Mouse (Mus musculus) embryonic facial prominence, embryonic 12.5 days (tissue): ENCODE data around the gene Twnk. TPM values are rescaled to one million over a fixed set of nuclear protein-coding genes. Genes with fewer than 3 reads are reported as not detected.

Source experiments
- ATAC-seq: fragments of 200-750 bp; cut with Nextera tagmentation; 2 replicates; pipeline ENCODE4 v1.8.0; 2017; ENCODE audit not compliant: insufficient number of reproducible peaks, insufficient read depth, low FRiP score, low TSS enrichment
- H3K27ac ChIP-seq: fragments of 300-500 bp; sonication (generic); 2 replicates; pipeline ENCODE4 v1.5.1; 2016; ENCODE audit warnings: mild to moderate bottlenecking
- H3K27me3 ChIP-seq: fragments of 300-500 bp; sonication (generic); 2 replicates; pipeline ENCODE4 v1.6.1; 2016; ENCODE audit warnings: mild to moderate bottlenecking, moderate library complexity
- H3K36me3 ChIP-seq: fragments of 300-500 bp; sonication (generic); 2 replicates; pipeline ENCODE4 v1.6.1; 2016; ENCODE audit warnings: mild to moderate bottlenecking
- H3K4me1 ChIP-seq: fragments of 300-500 bp; sonication (generic); 2 replicates; pipeline ENCODE4 v1.6.1; 2016
- H3K4me2 ChIP-seq: fragments of 300-500 bp; sonication (generic); replicated peaks from 2 replicates; pipeline ENCODE4 v1.6.1; 2016; ENCODE audit warnings: mild to moderate bottlenecking, moderate library complexity
- H3K4me3 ChIP-seq: fragments of 300-500 bp; sonication (generic); 2 replicates; pipeline ENCODE4 v1.5.1; 2016; ENCODE audit warnings: mild to moderate bottlenecking
- H3K9ac ChIP-seq: fragments of 300-500 bp; sonication (generic); 2 replicates; pipeline ENCODE4 v1.6.1; 2016; ENCODE audit warnings: mild to moderate bottlenecking, moderate library complexity
- H3K9me3 ChIP-seq: fragments of 300-500 bp; sonication (generic); 2 replicates; pipeline ENCODE4 v1.6.1; 2016; ENCODE audit warnings: mild to moderate bottlenecking, moderate library complexity
- WGBS: fragments of 180-500 bp; shearing (Covaris S2); methylation state at CpG from one replicate; pipeline ENCODE4 v1.1.7; 2016; 5-methylcytosine and 5-hydroxymethylcytosine counted together
- polyA plus RNA-seq: library from polyadenylated mRNA; unstranded; fragments of >200 nt; fragmentation: Nextera tagmentation; extraction: Ambion mirVana; gene quantifications from 2 replicates; pipeline ENCODE4 v1.2.1, GENCODE M21; 2016

The Twnk gene
- 28.6 and 29.1 TPM in 2 replicates for polyA plus RNA-seq

DNA sequence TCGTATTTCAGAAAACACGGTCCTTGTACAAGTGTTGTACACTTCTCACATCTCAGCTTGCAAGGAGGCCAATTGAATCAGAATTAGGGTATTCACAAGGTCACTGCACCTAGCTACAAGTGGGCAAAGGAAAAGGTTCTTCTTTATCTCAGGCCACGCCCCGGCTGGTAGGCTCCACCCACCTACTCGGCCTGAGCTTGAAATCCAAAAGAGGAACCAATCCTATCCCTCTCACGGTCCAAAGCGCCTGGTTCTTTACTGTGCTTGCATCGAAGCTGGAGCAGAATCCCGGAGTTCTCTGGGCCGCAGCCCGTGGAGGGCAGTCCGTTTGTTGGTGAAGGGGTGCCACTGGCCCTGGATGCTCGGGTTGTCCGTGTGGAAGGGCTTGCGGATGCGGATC is at the start of gene Twnk:
Gene Twnk, plus strand, starts transcription at position 220 of the 400 bp plus-strand sequence.
- no peak for ATAC-seq
- Histone ChIP-seq H3K4me3 (peak within 1 kb of the TSS; percentile 86), H3K27ac (peak within 1 kb of the TSS; percentile 76), H3K4me1 (peaks cover 19% of the 10 kb centered on the region), H3K36me3 (peaks cover 57% of the 10 kb centered on the region), H3K9me3 (no peaks in the 10 kb centered on the region), H3K4me2 (peak within 1 kb of the TSS; percentile 93), H3K9ac (peak within 1 kb of the TSS; percentile 83), H3K27me3 (no peaks in the 10 kb centered on the region)
- 10% methylated on average over 16 of the region's 16 CpGs for WGBS

DNA sequence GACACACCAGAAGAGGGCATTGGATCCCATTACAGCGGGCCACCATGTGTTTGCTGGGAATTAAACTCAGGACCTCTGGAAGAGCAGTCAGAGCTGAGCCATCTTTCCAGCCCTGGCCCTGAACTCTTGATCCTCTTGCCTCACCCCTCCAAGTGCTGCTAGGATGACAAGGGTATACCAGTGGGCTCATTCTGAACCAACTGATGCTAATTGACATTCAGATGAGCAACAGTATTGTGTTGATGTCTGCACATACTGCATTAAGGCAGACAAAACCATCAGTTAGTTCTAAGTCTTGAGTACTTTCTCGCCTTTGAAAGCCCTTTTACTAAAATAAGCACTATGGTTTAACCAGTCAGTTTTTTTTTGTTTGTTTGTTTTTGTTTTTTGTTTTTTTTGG is 45.8 kb upstream of the Twnk start:
- ATAC-seq: no peak

DNA sequence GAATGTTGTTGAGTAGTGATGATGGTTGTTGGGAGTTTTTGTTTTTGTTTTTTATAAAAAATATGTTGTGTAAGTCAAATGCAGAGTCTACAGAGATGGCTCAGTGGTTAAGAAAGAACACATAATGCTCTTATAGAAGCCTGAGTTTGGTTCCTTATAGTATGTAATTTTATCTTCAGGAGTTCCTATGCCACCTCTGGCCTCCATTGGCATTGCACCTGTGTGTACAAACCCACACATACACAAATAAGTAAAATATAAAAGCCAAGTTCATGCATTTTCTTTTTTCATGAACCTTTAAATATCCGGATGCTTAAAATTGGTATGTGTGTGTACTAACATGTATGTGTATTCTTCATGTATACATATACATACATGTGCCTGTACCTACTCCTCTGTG is 39.5 kb upstream of the Twnk start:
- H3K4me2 ChIP-seq: no peak overlapping the region
- WGBS: 100% methylated on average over 1 of the region's 1 CpGs

More for the DNA sequence above, 45.8 kb upstream of the Twnk start:
- Histone ChIP-seq H3K4me1 (no peaks in the 10 kb centered on the region), H3K36me3 (peaks cover 72% of the 10 kb centered on the region), H3K4me2 (no peak overlapping the region), H3K4me3 (no peak overlapping the region), H3K9me3 (no peaks in the 10 kb centered on the region), H3K27me3 (no peaks in the 10 kb centered on the region), H3K9ac (no peak overlapping the region), H3K27ac (no peak overlapping the region)
- WGBS: 93% methylated on average over 2 of the region's 2 CpGs

DNA sequence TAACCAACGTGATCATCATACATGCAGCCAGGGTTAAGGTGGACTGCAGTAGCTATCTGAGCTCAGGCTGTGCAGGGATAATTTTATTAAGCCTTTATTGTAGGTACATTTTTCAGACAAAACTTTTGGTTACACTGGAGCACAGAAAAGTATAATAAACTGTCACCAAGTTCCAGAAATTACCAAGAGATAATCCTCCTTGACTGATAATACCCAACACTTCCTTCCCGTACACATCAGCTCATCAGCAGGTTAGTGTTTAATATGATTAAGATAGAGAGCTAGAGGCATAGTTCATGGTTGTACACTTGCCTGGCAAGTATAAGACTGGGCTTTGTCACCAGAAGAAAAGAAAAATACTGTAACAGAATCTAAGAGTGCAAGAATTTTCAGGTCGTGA is 37.1 kb upstream of the Twnk start:
- H3K36me3 ChIP-seq: peaks cover 84% of the 10 kb centered on the region
- WGBS: 85% methylated on average over 3 of the region's 3 CpGs

More for the DNA sequence above, 39.5 kb upstream of the Twnk start:
- Histone ChIP-seq H3K4me1 (no peaks in the 10 kb centered on the region), H3K36me3 (peaks cover 77% of the 10 kb centered on the region), H3K9ac (no peak overlapping the region), H3K9me3 (no peaks in the 10 kb centered on the region), H3K27ac (no peak overlapping the region), H3K27me3 (no peaks in the 10 kb centered on the region), H3K4me3 (no peak overlapping the region)
- no peak for ATAC-seq

GRCm38 (mm10) chr19:44976636-44977035 is 28.8 kb upstream of the Twnk start:
- 74% methylated on average over 6 of the region's 6 CpGs for WGBS
- peaks cover 90% of the 10 kb centered on the region for H3K36me3 ChIP-seq
- no peaks in the 10 kb centered on the region for H3K9me3 ChIP-seq

More for the DNA sequence above, 37.1 kb upstream of the Twnk start:
- H3K4me2 ChIP-seq: no peak overlapping the region
- H3K27ac ChIP-seq: no peak overlapping the region
- no peaks in the 10 kb centered on the region for H3K9me3 ChIP-seq
- no peak overlapping the region for H3K4me3 ChIP-seq
- no peak for ATAC-seq
- no peaks in the 10 kb centered on the region for H3K4me1 ChIP-seq
- H3K9ac ChIP-seq: no peak overlapping the region
- no peaks in the 10 kb centered on the region for H3K27me3 ChIP-seq

DNA sequence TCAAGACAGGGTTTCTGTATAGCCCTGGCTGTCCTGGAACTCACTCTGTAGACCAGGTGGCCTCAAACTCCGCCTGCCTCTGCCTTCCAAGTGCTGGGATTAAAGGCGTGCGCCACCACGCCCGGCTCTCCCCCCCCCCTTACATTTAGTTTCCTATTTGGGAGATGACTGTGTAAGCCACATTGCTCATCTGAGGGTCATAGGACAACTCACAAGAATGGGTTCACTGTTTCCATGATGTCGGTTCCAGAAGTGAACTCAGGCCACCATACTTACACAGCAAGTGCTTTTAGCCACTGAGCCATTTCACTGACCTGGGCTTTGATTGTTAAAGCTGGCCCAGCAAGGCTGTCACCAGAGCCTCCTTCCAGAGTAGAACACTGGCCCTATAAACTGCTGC is 28.3 kb upstream of the Twnk start:
- H3K4me3 ChIP-seq: no peak overlapping the region
- peaks cover 93% of the 10 kb centered on the region for H3K36me3 ChIP-seq
- no peaks in the 10 kb centered on the region for H3K4me1 ChIP-seq
- no peak for ATAC-seq
- no peaks in the 10 kb centered on the region for H3K9me3 ChIP-seq
- 93% methylated on average over 6 of the region's 6 CpGs for WGBS
- H3K27ac ChIP-seq: no peak overlapping the region
- H3K9ac ChIP-seq: no peak overlapping the region
- no peak overlapping the region for H3K4me2 ChIP-seq
- H3K27me3 ChIP-seq: no peaks in the 10 kb centered on the region

More at GRCm38 (mm10) chr19:44976636-44977035, 28.8 kb upstream of the Twnk start:
- Histone ChIP-seq H3K27ac (no peak overlapping the region), H3K4me1 (no peaks in the 10 kb centered on the region), H3K27me3 (no peaks in the 10 kb centered on the region), H3K4me3 (no peak overlapping the region), H3K9ac (no peak overlapping the region), H3K4me2 (no peak overlapping the region)
- no peak for ATAC-seq

DNA sequence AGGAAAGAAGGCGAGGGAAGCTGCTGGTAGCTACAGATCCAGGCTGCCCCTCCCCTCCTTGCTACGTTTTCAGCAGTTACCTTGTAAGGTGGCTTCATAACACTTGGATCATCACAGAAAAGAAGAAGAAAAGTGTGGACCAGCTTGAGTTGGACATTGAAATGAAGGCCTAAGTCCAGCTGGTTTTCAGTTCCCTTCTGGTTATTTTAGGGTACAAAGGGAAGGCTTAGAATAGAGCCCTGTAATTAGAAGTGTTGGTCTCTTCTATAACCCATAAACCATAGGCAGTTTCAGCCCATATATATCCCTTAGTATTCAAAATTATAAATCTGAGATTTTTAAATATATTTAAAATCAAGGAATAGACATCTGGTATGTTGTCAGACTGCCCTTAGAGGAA is 24.7 kb upstream of the Twnk start:
- Histone ChIP-seq H3K4me3 (no peak overlapping the region), H3K27ac (no peak overlapping the region), H3K36me3 (peaks cover 61% of the 10 kb centered on the region), H3K9ac (no peak overlapping the region), H3K9me3 (no peaks in the 10 kb centered on the region), H3K27me3 (no peaks in the 10 kb centered on the region), H3K4me2 (no peak overlapping the region), H3K4me1 (no peaks in the 10 kb centered on the region)
- ATAC-seq: no peak
- WGBS: 91% methylated on average over 2 of the region's 2 CpGs

GRCm38 (mm10) chr19:44982477-44983115 is 22.9 kb upstream of the Twnk start:
- Histone ChIP-seq H3K27ac (no peak overlapping the region), H3K36me3 (peaks cover 43% of the 10 kb centered on the region), H3K9me3 (no peaks in the 10 kb centered on the region), H3K4me1 (no peaks in the 10 kb centered on the region), H3K27me3 (no peaks in the 10 kb centered on the region), H3K4me3 (no peak overlapping the region), H3K9ac (no peak overlapping the region), H3K4me2 (no peak overlapping the region)
- WGBS: 90% methylated on average over 7 of the region's 7 CpGs
- no peak for ATAC-seq

DNA sequence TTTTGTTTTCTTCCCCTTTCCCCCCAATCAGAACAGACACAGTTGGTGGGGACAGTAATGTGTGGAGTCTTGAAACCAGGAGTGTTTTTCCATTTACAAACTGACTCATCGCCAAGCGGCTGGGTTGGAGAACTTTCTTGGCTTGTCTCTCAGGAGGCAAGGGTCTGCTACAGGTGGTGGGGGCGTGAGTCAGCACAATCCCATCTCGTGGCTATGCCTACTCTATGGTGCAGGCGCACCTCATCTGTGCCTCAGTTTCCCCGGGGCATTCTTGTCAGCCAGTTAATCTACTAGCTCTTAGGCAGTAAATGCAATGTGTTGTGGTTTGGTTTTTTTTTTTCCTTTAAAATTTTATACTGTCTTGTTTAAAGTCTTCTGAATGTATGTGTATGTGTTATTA is 22.1 kb upstream of the Twnk start:
- no peak for ATAC-seq
- peaks cover 36% of the 10 kb centered on the region for H3K36me3 ChIP-seq
- H3K9ac ChIP-seq: no peak overlapping the region
- WGBS: 89% methylated on average over 6 of the region's 6 CpGs
- no peak overlapping the region for H3K4me2 ChIP-seq
- H3K27me3 ChIP-seq: no peaks in the 10 kb centered on the region
- H3K9me3 ChIP-seq: no peaks in the 10 kb centered on the region
- no peak overlapping the region for H3K27ac ChIP-seq
- H3K4me3 ChIP-seq: no peak overlapping the region
- H3K4me1 ChIP-seq: 0 out of 2 replicates have a peak, but pooled peaks cover 2% of the 10 kb centered on the region

DNA sequence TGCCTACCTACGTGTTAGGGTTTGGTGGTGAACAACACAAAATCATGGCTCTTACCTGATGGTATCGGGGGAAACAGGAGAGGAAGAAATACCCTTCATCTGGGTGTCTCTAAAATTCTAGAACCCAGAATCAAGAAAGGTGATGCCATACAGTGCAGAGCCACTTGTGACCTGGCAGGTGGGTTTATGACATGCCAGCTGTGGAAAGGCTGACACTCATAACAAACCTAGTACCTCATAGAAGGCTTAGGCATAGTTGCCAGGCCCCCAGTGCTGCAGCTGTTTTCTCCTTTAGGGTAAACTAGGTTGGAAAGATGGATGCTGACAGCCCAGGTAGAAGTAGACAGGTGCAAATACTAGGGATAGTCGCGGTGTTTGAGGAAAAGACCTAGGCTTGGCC is 21.0 kb upstream of the Twnk start:
- Histone ChIP-seq H3K27ac (no peak overlapping the region), H3K36me3 (peaks cover 28% of the 10 kb centered on the region), H3K27me3 (no peaks in the 10 kb centered on the region), H3K9ac (no peak overlapping the region), H3K4me3 (no peak overlapping the region), H3K9me3 (no peaks in the 10 kb centered on the region), H3K4me2 (no peak overlapping the region), H3K4me1 (0 out of 2 replicates have a peak, but pooled peaks cover 5% of the 10 kb centered on the region)
- ATAC-seq: no peak
- 95% methylated on average over 4 of the region's 4 CpGs for WGBS

- no peak overlapping the region for H3K27ac ChIP-seq
- H3K9ac ChIP-seq: no peak overlapping the region
- no peak overlapping the region for H3K4me2 ChIP-seq
- no peak overlapping the region for H3K4me3 ChIP-seq
- H3K4me1 ChIP-seq: peaks cover 13% of the 10 kb centered on the region
- no peaks in the 10 kb centered on the region for H3K27me3 ChIP-seq
- H3K36me3 ChIP-seq: peaks cover 19% of the 10 kb centered on the region
- H3K9me3 ChIP-seq: no peaks in the 10 kb centered on the region
- no peak for ATAC-seq
- 58% methylated on average over 5 of the region's 5 CpGs for WGBS
Observed at GRCm38 (mm10) chr19:44985159-44985988, 20.1 kb upstream of the Twnk start.

GRCm38 (mm10) chr19:44987004-44987403 is 18.5 kb upstream of the Twnk start:
- Histone ChIP-seq H3K9ac (no peak overlapping the region; the same call in 1 of the 2 replicates), H3K9me3 (no peaks in the 10 kb centered on the region), H3K36me3 (peaks cover 6% of the 10 kb centered on the region), H3K27ac (no peak overlapping the region), H3K27me3 (no peaks in the 10 kb centered on the region), H3K4me1 (peaks cover 28% of the 10 kb centered on the region), H3K4me2 (no peak overlapping the region), H3K4me3 (no peak overlapping the region)
- 74% methylated on average over 6 of the region's 6 CpGs for WGBS
- ATAC-seq: no peak
